Mouse (Mus musculus): Measurements from ENCODE around the gene Pfas.
"Not testable (repeated sequence)": the region's sequence is repeated elsewhere in the genome, so short reads cannot be mapped to it uniquely, and the experiment has no call there.

DNA sequence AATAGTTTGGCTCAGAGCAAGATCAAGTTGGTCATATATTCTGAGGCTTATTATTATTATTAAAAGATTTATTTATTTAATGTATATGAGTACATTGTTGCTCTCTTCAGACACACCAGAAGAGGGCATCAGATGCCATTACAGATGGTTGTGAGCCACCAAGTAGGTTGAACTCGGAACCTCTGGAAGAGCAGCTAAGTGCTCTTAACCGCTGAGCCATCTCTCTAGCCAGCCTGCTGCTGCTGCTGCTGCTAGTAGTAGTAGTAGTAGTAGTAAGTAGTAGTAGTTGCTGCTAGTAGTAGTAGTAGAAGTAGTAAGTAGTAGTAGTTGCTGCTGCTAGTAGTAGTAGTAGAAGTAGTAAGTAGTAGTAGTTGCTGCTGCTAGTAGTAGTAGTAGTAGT lies 3.2 kb upstream of the Pfas start:
- not testable (repeated sequence) for TF ChIP-seq POLR2A (IDR thresholded peaks at IDR 0.05; ENCODE audit: control insufficient read depth, low read depth, low read length); CTCF (IDR thresholded peaks at IDR 0.05; ENCODE audit: control insufficient read depth, insufficient read depth, insufficient replicate concordance, low read depth, low read length)

Measured in testis, adult 2 months (tissue).